Mouse (Mus musculus): ENCODE measurements around the gene Ttpal. TPM values are rescaled to one million over a fixed set of nuclear protein-coding genes. Genes with fewer than 3 reads are reported as not detected.

Gene Ttpal
- polyA plus RNA-seq, 1 experiment from 2014 or later, result 18.6 TPM

DNA sequence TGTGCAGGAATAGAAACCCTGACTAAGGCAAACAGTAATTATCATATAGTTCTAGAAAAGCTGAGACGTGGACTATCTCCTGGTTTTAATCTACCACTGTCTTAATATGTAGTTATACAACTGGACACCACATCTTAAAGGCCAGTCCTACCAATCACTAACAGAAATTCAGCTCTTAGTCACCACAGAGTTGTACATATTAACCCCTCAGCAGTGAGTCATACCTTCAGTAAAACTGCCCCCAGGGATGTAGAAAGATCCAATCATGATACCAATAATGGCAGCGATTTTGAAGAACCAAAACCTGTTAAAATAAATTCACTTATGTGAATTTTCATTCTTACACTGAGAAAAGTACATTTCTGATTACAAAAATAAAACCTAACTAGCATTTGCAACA lies 32.1 kb downstream of the Ttpal start:
- WGBS, result 83% methylated on average over 2 of the region's 2 CpGs
- Histone ChIP-seq H3K4me3 (ENCODE audit: low read length) (no peak overlapping the region), H3K9ac (ENCODE audit: low read length) (no peak overlapping the region), H3K27me3 (ENCODE audit: control insufficient read depth, insufficient read depth, low read length) (no peaks in the 10 kb centered on the region), H3K4me2 (ENCODE audit: low read depth, low read length) (no peak overlapping the region), H3K27ac (ENCODE audit: low read length) (no peak overlapping the region), H3K4me1 (ENCODE audit: control insufficient read depth, insufficient read depth, low read length) (peaks cover 21% of the 10 kb centered on the region), H3K9me3 (replicated peaks; ENCODE audit: control insufficient read depth, low read length) (no peaks in the 10 kb centered on the region), H3K36me3 (ENCODE audit: control insufficient read depth, insufficient read depth) (peaks cover 47% of the 10 kb centered on the region)
- ATAC-seq (replicated peaks; ENCODE audit: extremely low read depth, insufficient read depth, low FRiP score), result no peak

GRCm38 (mm10) chr2:163636057-163636456 lies 33.9 kb downstream of the Ttpal start:
- Histone ChIP-seq H3K9ac (ENCODE audit: low read length) (no peak overlapping the region), H3K4me3 (ENCODE audit: low read length) (no peak overlapping the region), H3K27me3 (ENCODE audit: control insufficient read depth, insufficient read depth, low read length) (no peaks in the 10 kb centered on the region), H3K4me1 (ENCODE audit: control insufficient read depth, insufficient read depth, low read length) (peaks cover 36% of the 10 kb centered on the region), H3K27ac (ENCODE audit: low read length) (no peak overlapping the region), H3K9me3 (replicated peaks; ENCODE audit: control insufficient read depth, low read length) (no peaks in the 10 kb centered on the region), H3K4me2 (ENCODE audit: low read depth, low read length) (no peak overlapping the region), H3K36me3 (ENCODE audit: control insufficient read depth, insufficient read depth) (peaks cover 36% of the 10 kb centered on the region)
- 94% methylated on average over 2 of the region's 2 CpGs for WGBS
- ATAC-seq (replicated peaks; ENCODE audit: extremely low read depth, insufficient read depth, low FRiP score), result no peak

DNA sequence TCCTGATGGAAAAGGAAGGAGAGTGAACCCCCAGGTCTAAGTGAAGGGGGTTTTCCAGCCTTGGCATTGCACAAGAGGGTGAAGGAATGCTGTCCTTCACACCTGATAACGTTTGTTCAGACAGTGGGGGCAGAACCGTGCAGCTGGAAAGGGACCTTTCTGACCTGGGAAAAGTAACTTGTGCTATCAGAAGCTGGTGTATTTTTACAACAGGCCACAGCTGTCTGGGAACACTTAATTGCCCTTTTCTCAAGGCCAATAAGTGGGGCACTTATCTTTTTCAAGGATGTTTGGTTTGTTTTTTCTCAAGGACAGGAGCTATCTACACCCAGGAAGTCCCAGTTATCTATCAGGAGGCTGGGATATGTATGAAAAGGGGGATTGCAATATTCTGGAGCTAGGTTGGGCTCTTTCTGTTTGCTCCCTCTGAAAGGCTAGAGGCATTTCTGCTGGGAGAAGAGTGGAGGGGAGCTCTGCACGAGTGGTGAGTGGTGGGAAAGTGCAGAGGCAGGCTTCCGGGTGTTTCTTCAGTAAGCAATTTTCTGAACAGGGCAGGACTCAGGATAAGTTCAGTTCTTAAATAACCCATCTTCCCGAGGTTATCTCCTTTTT lies 35.6 kb downstream of the Ttpal start:
- Histone ChIP-seq H3K9me3 (replicated peaks; ENCODE audit: control insufficient read depth, low read length) (no peaks in the 10 kb centered on the region), H3K4me1 (ENCODE audit: control insufficient read depth, insufficient read depth, low read length) (peaks cover 46% of the 10 kb centered on the region), H3K27me3 (ENCODE audit: control insufficient read depth, insufficient read depth, low read length) (no peaks in the 10 kb centered on the region), H3K4me3 (ENCODE audit: low read length) (no peak overlapping the region), H3K4me2 (ENCODE audit: low read depth, low read length) (peak overlapping the region; percentile 43), H3K36me3 (ENCODE audit: control insufficient read depth, insufficient read depth) (peaks cover 21% of the 10 kb centered on the region), H3K9ac (ENCODE audit: low read length) (peak overlapping the region; percentile 43; the same call in 1 of the 2 replicates), H3K27ac (ENCODE audit: low read length) (peak overlapping the region; percentile 84)
- ATAC-seq (replicated peaks; ENCODE audit: extremely low read depth, insufficient read depth, low FRiP score), result peak; percentile 13; the same call in 1 of the 2 replicates
- 16% methylated on average over 5 of the region's 5 CpGs for WGBS

DNA sequence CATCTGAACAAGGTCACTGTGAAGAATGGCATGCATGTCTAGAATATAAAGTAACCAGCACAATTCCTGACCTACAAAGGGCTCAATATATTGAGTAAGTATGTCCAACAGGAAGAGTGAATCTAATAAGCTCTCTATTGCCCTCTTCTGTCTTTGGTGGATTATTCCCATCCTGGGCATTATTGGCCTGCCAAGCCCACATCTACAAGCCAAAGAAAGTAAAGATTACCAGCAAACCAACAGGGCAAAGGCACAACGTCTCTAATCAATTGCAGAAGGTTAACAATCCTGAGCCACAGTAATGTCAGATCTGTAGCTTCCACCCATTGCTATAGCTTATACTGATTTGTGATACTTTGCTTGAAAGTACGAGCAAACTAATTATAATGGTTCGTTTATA lies 38.4 kb downstream of the Ttpal start:
- H3K9me3 ChIP-seq (replicated peaks; ENCODE audit: control insufficient read depth, low read length), result no peaks in the 10 kb centered on the region
- 76% methylated on average over 3 of the region's 3 CpGs for WGBS
- H3K4me3 ChIP-seq (ENCODE audit: low read length), result no peak overlapping the region
- peak overlapping the region; percentile 7; the same call in 1 of the 2 replicates for H3K4me2 ChIP-seq (ENCODE audit: low read depth, low read length)
- H3K27ac ChIP-seq (ENCODE audit: low read length), result peak overlapping the region; percentile 23; the same call in 1 of the 2 replicates
- H3K9ac ChIP-seq (ENCODE audit: low read length), result no peak overlapping the region
- H3K4me1 ChIP-seq (ENCODE audit: control insufficient read depth, insufficient read depth, low read length), result peaks cover 60% of the 10 kb centered on the region
- no peak for ATAC-seq (replicated peaks; ENCODE audit: extremely low read depth, insufficient read depth, low FRiP score)
- no peaks in the 10 kb centered on the region for H3K27me3 ChIP-seq (ENCODE audit: control insufficient read depth, insufficient read depth, low read length)
- peaks cover 8% of the 10 kb centered on the region for H3K36me3 ChIP-seq (ENCODE audit: control insufficient read depth, insufficient read depth)

- 37% methylated on average over 3 of the region's 3 CpGs for WGBS
- no peak for ATAC-seq (replicated peaks; ENCODE audit: extremely low read depth, insufficient read depth, low FRiP score)
- Histone ChIP-seq H3K27me3 (ENCODE audit: control insufficient read depth, insufficient read depth, low read length) (no peaks in the 10 kb centered on the region), H3K36me3 (ENCODE audit: control insufficient read depth, insufficient read depth) (peaks cover 6% of the 10 kb centered on the region; the same call in 1 of the 2 replicates), H3K9ac (ENCODE audit: low read length) (no peak overlapping the region), H3K4me3 (ENCODE audit: low read length) (no peak overlapping the region), H3K4me1 (ENCODE audit: control insufficient read depth, insufficient read depth, low read length) (peaks cover 68% of the 10 kb centered on the region), H3K27ac (ENCODE audit: low read length) (peak overlapping the region; percentile 8; the same call in 1 of the 2 replicates), H3K4me2 (ENCODE audit: low read depth, low read length) (peak overlapping the region; percentile 23; the same call in 1 of the 2 replicates), H3K9me3 (replicated peaks; ENCODE audit: control insufficient read depth, low read length) (no peaks in the 10 kb centered on the region)
Measured at GRCm38 (mm10) chr2:163641681-163642080, 39.6 kb downstream of the Ttpal start.

GRCm38 (mm10) chr2:163642685-163643575 lies 40.8 kb downstream of the Ttpal start:
- Histone ChIP-seq H3K4me2 (ENCODE audit: low read depth, low read length) (peak overlapping the region; percentile 80), H3K27me3 (ENCODE audit: control insufficient read depth, insufficient read depth, low read length) (no peaks in the 10 kb centered on the region), H3K9ac (ENCODE audit: low read length) (peak overlapping the region; percentile 99), H3K4me3 (ENCODE audit: low read length) (peak overlapping the region; percentile 97), H3K9me3 (replicated peaks; ENCODE audit: control insufficient read depth, low read length) (no peaks in the 10 kb centered on the region), H3K36me3 (ENCODE audit: control insufficient read depth, insufficient read depth) (0 out of 2 replicates have a peak, but pooled peaks cover 5% of the 10 kb centered on the region), H3K27ac (ENCODE audit: low read length) (peak overlapping the region; percentile 100), H3K4me1 (ENCODE audit: control insufficient read depth, insufficient read depth, low read length) (peaks cover 60% of the 10 kb centered on the region)
- ATAC-seq (replicated peaks; ENCODE audit: extremely low read depth, insufficient read depth, low FRiP score), result no peak
- WGBS, result 75% methylated on average over 30 of the region's 30 CpGs

DNA sequence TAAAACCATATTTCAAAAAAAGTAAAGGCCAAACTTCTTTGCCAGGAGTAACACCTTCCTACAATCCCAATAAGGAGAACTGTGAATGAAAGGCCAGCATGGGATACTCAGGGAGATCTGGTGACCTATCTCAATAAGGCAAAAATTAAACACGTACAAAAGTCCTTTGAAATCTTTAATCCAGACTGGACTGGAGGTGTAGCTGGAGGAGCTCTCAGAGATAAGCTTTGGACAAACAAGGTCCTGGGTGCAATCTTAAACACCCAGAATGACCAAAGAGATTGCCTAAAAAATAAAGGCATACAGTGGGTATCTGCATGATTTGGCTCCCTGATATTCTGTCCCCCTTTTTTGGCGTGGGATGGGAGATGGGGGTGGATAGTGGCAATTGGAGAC lies 41.5 kb downstream of the Ttpal start:
- 39% methylated on average over 2 of the region's 2 CpGs for WGBS

DNA sequence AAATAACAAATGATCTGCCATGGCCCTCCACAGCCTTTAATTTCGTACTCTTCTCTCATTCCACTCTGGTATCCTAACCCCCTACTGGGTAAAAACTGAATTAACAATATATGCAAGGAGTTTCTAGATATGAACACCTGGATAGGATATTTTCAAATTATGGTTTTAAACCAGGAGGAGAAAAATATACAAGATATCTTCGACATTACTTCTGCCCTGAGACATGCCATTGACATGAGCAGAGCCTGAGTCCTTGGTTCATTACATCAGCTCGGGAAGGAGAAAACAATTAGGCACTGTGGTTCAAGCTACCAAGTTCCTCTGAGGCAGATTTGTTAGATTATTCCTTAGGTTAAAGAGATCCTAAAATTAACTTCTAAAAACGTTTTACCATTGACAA lies 41.9 kb downstream of the Ttpal start:
- WGBS, result 2% methylated on average over 4 of the region's 4 CpGs
- Histone ChIP-seq H3K27ac (ENCODE audit: low read length) (peak overlapping the region; percentile 100), H3K4me1 (ENCODE audit: control insufficient read depth, insufficient read depth, low read length) (peaks cover 50% of the 10 kb centered on the region), H3K9ac (ENCODE audit: low read length) (peak overlapping the region; percentile 99), H3K4me3 (ENCODE audit: low read length) (peak overlapping the region; percentile 97), H3K4me2 (ENCODE audit: low read depth, low read length) (peak overlapping the region; percentile 80), H3K27me3 (ENCODE audit: control insufficient read depth, insufficient read depth, low read length) (no peaks in the 10 kb centered on the region), H3K36me3 (ENCODE audit: control insufficient read depth, insufficient read depth) (0 out of 2 replicates have a peak, but pooled peaks cover 2% of the 10 kb centered on the region), H3K9me3 (replicated peaks; ENCODE audit: control insufficient read depth, low read length) (no peaks in the 10 kb centered on the region)
- ATAC-seq (replicated peaks; ENCODE audit: extremely low read depth, insufficient read depth, low FRiP score), result no peak

More for the DNA sequence above, 41.5 kb downstream of the Ttpal start:
- H3K9ac ChIP-seq (ENCODE audit: low read length), result peak overlapping the region; percentile 99
- 0 out of 2 replicates have a peak, but pooled peaks cover 4% of the 10 kb centered on the region for H3K36me3 ChIP-seq (ENCODE audit: control insufficient read depth, insufficient read depth)
- H3K27ac ChIP-seq (ENCODE audit: low read length), result peak overlapping the region; percentile 100
- peak overlapping the region; percentile 80 for H3K4me2 ChIP-seq (ENCODE audit: low read depth, low read length)
- peaks cover 54% of the 10 kb centered on the region for H3K4me1 ChIP-seq (ENCODE audit: control insufficient read depth, insufficient read depth, low read length)
- peak overlapping the region; percentile 97 for H3K4me3 ChIP-seq (ENCODE audit: low read length)
- no peaks in the 10 kb centered on the region for H3K9me3 ChIP-seq (replicated peaks; ENCODE audit: control insufficient read depth, low read length)
- H3K27me3 ChIP-seq (ENCODE audit: control insufficient read depth, insufficient read depth, low read length), result no peaks in the 10 kb centered on the region
- ATAC-seq (replicated peaks; ENCODE audit: extremely low read depth, insufficient read depth, low FRiP score), result no peak
